Mouse (Mus musculus): ENCODE measurements around the gene Meox2. TPM values are rescaled to one million over a fixed set of nuclear protein-coding genes. Genes with fewer than 3 reads are reported as not detected.
A peak's percentile ranks its signal among the peaks of the same experiment; 100 is the strongest.
"Not testable (repeated sequence)": the region's sequence is repeated elsewhere in the genome, so short reads cannot be mapped to it uniquely, and the experiment has no call there.

Meox2 gene
- total RNA-seq (2021) = 10 to 100 TPM; 24.6 to 30.9 TPM

- intact Hi-C loops (cut with DNase I) = loop anchor here (1.0 to 5.0 kb wide), 4 partner anchors 56 to 1076 kb away; no protein-coding TSS in a partner anchor
These were observed at the start of gene Meox2 for GRCm38 (mm10) chr12:37108390-37108738. Gene Meox2 (plus strand): TSS chr12:37108540.

GRCm38 (mm10) chr12:37072636-37073035 lies 35.7 kb upstream of the Meox2 start:
- DNase-seq = no peak
- intact Hi-C loops (cut with DNase I) = loop anchor here (10.0 kb wide), 1 partner anchor 358 kb away; no protein-coding TSS in a partner anchor

More at GRCm38 (mm10) chr12:37108390-37108738, at the start of gene Meox2:
- peak; percentile 70 to 74 for DNase-seq

DNA sequence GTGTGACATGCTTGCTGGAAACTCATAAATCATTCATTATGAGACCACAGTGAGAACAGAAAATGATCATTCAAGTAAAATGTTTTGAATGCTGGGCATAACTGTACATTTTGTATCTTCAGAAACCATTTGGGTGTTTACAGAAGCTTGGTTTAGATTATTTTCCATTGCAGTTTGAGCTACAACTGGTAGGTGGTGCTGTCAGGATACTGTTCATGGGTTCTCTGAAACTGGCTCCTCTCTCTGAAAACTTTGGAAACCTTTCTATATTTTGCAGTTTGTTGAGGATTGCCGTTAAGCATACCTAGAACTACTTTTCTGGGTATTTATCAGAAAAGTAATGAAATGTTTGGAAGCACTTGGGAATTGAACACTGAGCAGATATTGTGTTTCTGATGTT lies 31.0 kb upstream of the Meox2 start:
- peak; percentile 23 to 31 for DNase-seq
- intact Hi-C loops (cut with DNase I) = loop anchor here (1.0 to 10.0 kb wide), 2 partner anchors 363 to 373 kb away; no protein-coding TSS in a partner anchor

DNA sequence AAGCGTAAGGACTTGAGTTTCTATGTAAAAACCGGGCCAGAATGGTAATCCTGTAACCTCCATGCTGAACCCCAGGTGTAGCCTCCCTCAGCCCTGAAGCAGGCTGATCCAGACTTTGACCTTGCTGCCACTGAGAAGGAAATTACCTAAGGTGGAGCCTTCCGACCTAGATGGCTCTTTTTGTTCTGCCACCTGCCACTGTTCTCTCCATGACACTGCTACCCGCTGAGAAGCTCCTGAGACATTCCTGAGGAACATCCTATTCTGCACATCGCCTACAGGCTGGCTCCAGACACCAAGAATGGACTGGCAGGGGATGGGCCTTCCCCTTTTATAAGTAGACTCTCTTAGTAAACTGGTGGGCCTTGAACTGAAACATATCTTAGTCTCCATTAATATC lies 28.3 kb upstream of the Meox2 start:
- intact Hi-C loops (cut with DNase I); DNase-seq: not testable (repeated sequence)

GRCm38 (mm10) chr12:37106541-37106940 lies 1.8 kb upstream of the Meox2 start:
- intact Hi-C loops (cut with DNase I) = loop anchor here (1.0 to 5.0 kb wide), 4 partner anchors 54 to 1074 kb away; no protein-coding TSS in a partner anchor
- DNase-seq = no peak

DNA sequence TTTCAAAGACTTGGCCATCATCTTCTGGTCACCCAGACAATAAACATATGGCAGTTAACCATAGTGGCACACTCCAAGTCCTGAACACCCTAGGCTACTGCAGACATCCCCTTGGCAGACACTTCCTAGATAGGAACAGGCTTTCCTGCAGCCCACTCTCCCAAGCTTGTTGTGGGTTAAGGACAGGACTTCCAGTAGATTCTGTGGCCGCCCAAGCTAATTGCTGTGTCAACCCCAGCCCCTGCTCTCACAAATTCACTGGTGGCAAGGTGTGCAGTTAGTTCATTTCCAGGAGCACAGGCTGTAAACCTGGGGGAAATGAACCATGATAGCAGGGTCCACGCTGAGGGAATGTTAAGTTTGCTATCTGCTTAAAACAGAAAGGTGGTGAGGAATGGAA lies 1.2 kb upstream of the Meox2 start:
- intact Hi-C loops (cut with DNase I) = loop anchor here (5.0 kb wide), 3 partner anchors 55 to 1075 kb away; no protein-coding TSS in a partner anchor
- DNase-seq = peak; percentile 13 to 18

GRCm38 (mm10) chr12:37107713-37108389 lies 489 bp upstream of the Meox2 start:
- intact Hi-C loops (cut with DNase I) = loop anchor here (1.0 to 5.0 kb wide), 4 partner anchors 56 to 1076 kb away; no protein-coding TSS in a partner anchor
- DNase-seq = no peak

DNA sequence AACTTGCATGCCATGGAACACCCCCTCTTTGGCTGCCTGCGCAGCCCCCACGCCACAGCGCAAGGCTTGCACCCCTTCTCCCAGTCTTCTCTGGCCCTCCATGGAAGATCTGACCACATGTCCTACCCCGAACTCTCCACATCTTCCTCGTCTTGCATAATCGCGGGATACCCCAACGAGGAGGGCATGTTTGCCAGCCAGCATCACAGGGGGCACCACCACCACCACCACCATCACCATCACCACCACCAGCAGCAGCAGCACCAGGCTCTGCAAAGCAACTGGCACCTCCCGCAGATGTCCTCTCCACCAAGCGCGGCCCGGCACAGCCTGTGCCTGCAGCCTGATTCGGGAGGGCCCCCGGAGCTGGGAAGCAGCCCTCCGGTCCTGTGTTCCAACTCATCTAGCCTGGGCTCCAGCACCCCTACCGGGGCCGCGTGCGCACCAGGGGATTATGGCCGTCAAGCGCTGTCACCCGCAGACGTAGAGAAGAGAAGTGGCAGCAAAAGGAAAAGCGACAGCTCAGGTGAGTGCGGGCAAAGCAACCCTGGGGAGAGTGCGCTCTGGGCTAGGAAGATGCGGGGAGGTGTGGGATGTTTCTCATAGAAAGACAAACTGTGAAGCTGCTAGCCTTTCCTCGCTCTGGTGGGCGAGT lies 606 bp downstream of the Meox2 start:
- DNase-seq = peak; percentile 34 to 48
- intact Hi-C loops (cut with DNase I) = loop anchor here (1.0 to 5.0 kb wide), 4 partner anchors 57 to 1077 kb away; no protein-coding TSS in a partner anchor

- no peak for DNase-seq
- intact Hi-C loops (cut with DNase I) = loop anchor here (2.0 to 10.0 kb wide), 6 partner anchors 57 to 1077 kb away; no protein-coding TSS in a partner anchor
These were observed 1.2 kb downstream of the Meox2 start for GRCm38 (mm10) chr12:37109474-37110012.

- intact Hi-C loops (cut with DNase I) = loop anchor here (2.0 to 10.0 kb wide), 3 partner anchors 162 to 344 kb away; no protein-coding TSS in a partner anchor
- peak; percentile 15 to 17 for DNase-seq
These were observed 2.6 kb downstream of the Meox2 start for GRCm38 (mm10) chr12:37110977-37111376.

- intact Hi-C loops (cut with DNase I) = loop anchor here (10.0 kb wide), 1 partner anchor 336 kb away; no protein-coding TSS in a partner anchor
- no peak for DNase-seq
These were observed 10.9 kb downstream of the Meox2 start for GRCm38 (mm10) chr12:37119246-37119645.

DNA sequence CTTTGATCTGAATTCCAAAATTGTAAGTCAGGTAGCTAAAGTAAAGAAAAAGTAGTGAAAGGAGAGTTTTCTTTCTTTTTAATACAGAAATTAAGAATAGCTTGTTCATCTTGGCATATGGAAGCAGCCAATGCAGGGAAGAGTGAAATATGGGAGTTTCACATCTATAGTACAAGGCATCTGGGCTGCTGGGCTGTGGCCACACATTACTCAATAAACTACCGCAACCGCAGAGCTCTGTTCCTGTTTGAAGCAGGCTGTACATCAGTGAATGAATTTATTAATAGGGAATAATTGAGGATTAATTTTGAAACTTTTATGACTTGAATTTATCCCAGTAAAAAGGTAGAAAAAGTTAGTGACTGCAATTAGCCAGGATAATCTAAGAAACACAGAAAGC lies 15.4 kb downstream of the Meox2 start:
- no peak for DNase-seq
- intact Hi-C loops (cut with DNase I) = no loop called here

DNA sequence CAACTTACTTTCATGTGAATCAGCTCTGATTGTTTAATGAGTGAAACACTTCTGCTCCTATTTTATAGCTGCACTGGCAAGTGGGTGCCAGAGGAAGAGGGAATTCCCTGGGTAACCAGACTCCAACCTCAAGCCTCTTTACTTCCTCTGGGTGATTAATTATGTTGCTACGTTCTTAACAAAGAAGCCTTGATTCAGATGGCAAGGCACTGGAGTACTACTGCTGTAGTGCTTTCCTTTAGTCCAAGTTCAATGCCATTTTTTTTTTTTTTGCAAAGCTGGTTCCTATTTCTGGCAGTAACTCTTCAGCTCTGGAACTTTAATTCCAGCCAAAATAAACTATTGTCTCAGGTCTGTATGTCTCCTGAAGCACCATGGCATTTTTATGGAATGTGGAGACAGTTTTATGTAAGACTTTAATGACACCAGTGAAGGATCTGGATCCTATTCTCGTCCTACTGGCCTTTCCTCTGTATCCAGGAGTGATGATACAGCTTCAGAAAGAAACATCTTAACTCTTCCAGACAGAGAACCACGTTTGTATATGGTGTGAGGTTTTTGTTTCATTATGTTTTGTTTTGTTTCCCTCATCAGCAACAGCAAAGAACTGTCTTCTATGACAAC lies 33.9 kb downstream of the Meox2 start:
- intact Hi-C loops (cut with DNase I) = no loop called here
- no peak for DNase-seq

DNA sequence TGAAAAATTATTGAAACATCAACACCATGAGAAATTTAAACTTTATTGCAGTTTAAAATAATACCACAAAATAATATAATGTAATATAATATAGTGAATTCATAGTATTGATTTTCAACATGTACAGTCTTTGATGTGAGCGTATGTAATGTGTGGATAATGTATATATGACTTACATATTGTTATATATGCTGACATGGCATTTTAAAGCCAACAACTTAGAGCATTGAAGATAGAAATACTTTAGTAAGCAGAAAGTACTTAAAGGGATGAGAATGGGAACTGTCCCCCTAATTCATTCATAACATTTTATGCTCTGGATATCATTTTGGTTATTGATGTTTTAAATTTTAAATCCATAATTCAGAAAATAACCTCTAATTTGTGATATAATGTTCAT lies 35.5 kb downstream of the Meox2 start:
- intact Hi-C loops (cut with DNase I) = no loop called here
- no peak for DNase-seq

GRCm38 (mm10) chr12:37167742-37168141 lies 59.4 kb downstream of the Meox2 start:
- no peak for DNase-seq
- intact Hi-C loops (cut with DNase I) = no loop called here

DNA sequence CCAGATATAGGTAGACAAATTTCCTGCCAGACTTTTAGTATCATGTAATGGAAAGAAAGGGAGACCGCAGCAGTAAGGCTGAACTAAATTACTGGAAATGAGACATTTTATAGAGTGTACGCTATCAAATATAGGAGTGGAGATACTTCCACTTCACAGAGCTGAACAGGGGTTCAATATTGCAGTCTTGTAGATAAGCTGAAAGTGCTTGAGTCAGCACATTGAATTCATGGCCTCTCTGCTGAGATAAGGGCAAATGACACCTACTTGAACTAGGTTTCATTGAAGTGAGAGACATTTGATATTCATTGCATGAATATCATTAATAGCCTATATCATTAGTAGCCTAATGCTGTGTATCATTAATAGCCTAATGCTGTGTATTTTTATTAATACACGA lies 65.0 kb downstream of the Meox2 start:
- DNase-seq = no peak
- intact Hi-C loops (cut with DNase I) = no loop called here

DNA sequence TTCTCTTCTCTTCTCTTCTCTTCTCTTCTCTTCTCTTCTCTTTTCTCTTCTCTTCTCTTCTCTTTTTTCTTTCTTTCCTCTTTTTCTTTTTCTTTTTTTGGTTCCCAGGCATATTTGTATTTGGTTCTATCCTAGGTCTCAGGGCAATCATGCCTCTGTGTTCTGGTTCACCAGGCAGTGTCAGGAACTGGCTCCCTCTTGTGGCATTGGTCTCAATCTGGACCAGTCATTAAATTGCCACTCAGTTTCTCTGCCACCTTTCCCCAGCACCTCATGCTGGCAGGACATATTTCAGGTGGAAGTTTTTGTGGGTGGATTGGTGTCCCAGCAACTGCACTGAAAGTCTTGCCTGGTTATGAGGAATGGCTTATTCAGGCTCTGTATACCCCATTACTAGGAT lies 75.3 kb downstream of the Meox2 start:
- intact Hi-C loops (cut with DNase I) = loop anchor here (5.0 to 10.0 kb wide), 2 partner anchors 271 to 471 kb away; no protein-coding TSS in a partner anchor
- DNase-seq = peak; percentile 32 to 52

GRCm38 (mm10) chr12:37188940-37189488 lies 80.7 kb downstream of the Meox2 start:
- DNase-seq = no peak

More at GRCm38 (mm10) chr12:37188940-37189488, 80.7 kb downstream of the Meox2 start:
- intact Hi-C loops (cut with DNase I) = loop anchor here (10.0 kb wide), 1 partner anchor 266 kb away; no protein-coding TSS in a partner anchor
